Mouse (Mus musculus): ENCODE results near the gene Dgkk.

- TF ChIP-seq EP300 (IDR thresholded peaks at IDR 0.05; ENCODE audit: insufficient read depth, low read depth, low read length) (no peak), CTCF (IDR thresholded peaks at IDR 0.05; ENCODE audit: low read depth, low read length) (no peak)
Observed at GRCm38 (mm10) chrX:6777489-6778249, 1.4 kb upstream of the Dgkk start.

Measured in ES-Bruce4 (cell line).